Mouse (Mus musculus) liver, embryonic 16.5 days (tissue): ENCODE data around the gene Dpf3. TPM values are rescaled to one million over a fixed set of nuclear protein-coding genes. Genes with fewer than 3 reads are reported as not detected.

ENCODE experiments used
- ATAC-seq: fragments of 200-750 bp; cut with Nextera tagmentation; 2 replicates; pipeline ENCODE4 v1.8.0; 2017; ENCODE audit warnings: low read depth, mild to moderate bottlenecking, moderate number of reproducible peaks, moderate library complexity
- H3K27ac ChIP-seq: fragments of 300-500 bp; sonication (generic); 2 replicates; pipeline ENCODE4 v1.5.1; 2014; ENCODE audit warnings: mild to moderate bottlenecking, low read length
- H3K27me3 ChIP-seq: fragments of 300-500 bp; sonication (generic); 2 replicates; pipeline ENCODE4 v1.6.1; 2014; ENCODE audit warnings: low read depth, low read length, mixed read lengths; ENCODE audit not compliant: control insufficient read depth, insufficient read depth
- H3K36me3 ChIP-seq: fragments of 300-500 bp; sonication (generic); 2 replicates; pipeline ENCODE4 v1.6.1; 2014; ENCODE audit warnings: mild to moderate bottlenecking; ENCODE audit not compliant: control insufficient read depth, insufficient read depth
- H3K4me1 ChIP-seq: fragments of 300-500 bp; sonication (generic); 2 replicates; pipeline ENCODE4 v1.6.1; 2014; ENCODE audit warnings: low read depth, low read length, mixed read lengths; ENCODE audit not compliant: control insufficient read depth
- H3K4me2 ChIP-seq: fragments of 300-500 bp; sonication (generic); 2 replicates; pipeline ENCODE4 v1.6.1; 2014; ENCODE audit warnings: low read depth, low read length, mixed read lengths
- H3K4me3 ChIP-seq: fragments of 300-500 bp; sonication (generic); 2 replicates; pipeline ENCODE4 v1.5.1; 2014; ENCODE audit warnings: low read depth, mild to moderate bottlenecking, low read length
- H3K9ac ChIP-seq: fragments of 300-500 bp; sonication (generic); 2 replicates; pipeline ENCODE4 v1.6.1; 2014; ENCODE audit warnings: low read depth, low read length
- H3K9me3 ChIP-seq: fragments of 300-500 bp; sonication (generic); replicated peaks from 2 replicates; pipeline ENCODE4 v1.6.1; 2016; ENCODE audit warnings: low read length; ENCODE audit not compliant: control insufficient read depth
- WGBS: fragments of 180-500 bp; shearing (Covaris S2); extraction: QIAGEN DNeasy Blood & Tissue Kit; methylation state at CpG from one replicate; pipeline ENCODE4 v1.1.7; 2014; ENCODE audit not compliant: insufficient replicate concordance; 5-methylcytosine and 5-hydroxymethylcytosine counted together
- polyA plus RNA-seq: library from polyadenylated mRNA; unstranded; fragments of >200 nt; fragmentation: Nextera tagmentation; extraction: Ambion mirVana; gene quantifications from 2 replicates; pipeline ENCODE4 v1.2.1, GENCODE M21; 2015

Dpf3 gene
- polyA plus RNA-seq, 1 experiment from 2014 or later: 7.1 TPM

GRCm38 (mm10) chr12:83201674-83202073 is 285.8 kb downstream of the Dpf3 start:
- Histone ChIP-seq H3K27me3 (no peaks in the 10 kb centered on the region), H3K9me3 (no peaks in the 10 kb centered on the region), H3K4me1 (no peaks in the 10 kb centered on the region), H3K4me2 (no peak overlapping the region), H3K9ac (no peak overlapping the region), H3K27ac (no peak overlapping the region), H3K36me3 (no peaks in the 10 kb centered on the region), H3K4me3 (no peak overlapping the region)
- no peak for ATAC-seq
- WGBS: 28% methylated on average over 3 of the region's 3 CpGs

- H3K4me2 ChIP-seq: no peak overlapping the region
- H3K36me3 ChIP-seq: no peaks in the 10 kb centered on the region
- no peak for ATAC-seq
- no peak overlapping the region for H3K9ac ChIP-seq
- H3K4me3 ChIP-seq: no peak overlapping the region
- no peaks in the 10 kb centered on the region for H3K4me1 ChIP-seq
- no peaks in the 10 kb centered on the region for H3K27me3 ChIP-seq
- no peaks in the 10 kb centered on the region for H3K9me3 ChIP-seq
- 59% methylated on average over 6 of the region's 6 CpGs for WGBS
- H3K27ac ChIP-seq: no peak overlapping the region
Measured at GRCm38 (mm10) chr12:83180561-83180960, 307.0 kb downstream of the Dpf3 start.

- ATAC-seq: no peak
- H3K4me1 ChIP-seq: no peaks in the 10 kb centered on the region
- H3K36me3 ChIP-seq: no peaks in the 10 kb centered on the region
- no peak overlapping the region for H3K27ac ChIP-seq
- WGBS: 44% methylated on average over 1 of the region's 1 CpGs
- H3K4me3 ChIP-seq: no peak overlapping the region
- no peak overlapping the region for H3K4me2 ChIP-seq
- no peaks in the 10 kb centered on the region for H3K27me3 ChIP-seq
- H3K9me3 ChIP-seq: no peaks in the 10 kb centered on the region
- no peak overlapping the region for H3K9ac ChIP-seq
Measured at GRCm38 (mm10) chr12:83179860-83180259, 307.7 kb downstream of the Dpf3 start.

- no peak for ATAC-seq
- H3K9me3 ChIP-seq: no peaks in the 10 kb centered on the region
Measured at GRCm38 (mm10) chr12:83178770-83179169, 308.7 kb downstream of the Dpf3 start.

GRCm38 (mm10) chr12:83169495-83170209 is 317.9 kb downstream of the Dpf3 start:
- H3K4me3 ChIP-seq: no peak overlapping the region
- H3K4me2 ChIP-seq: no peak overlapping the region
- H3K9ac ChIP-seq: no peak overlapping the region
- no peaks in the 10 kb centered on the region for H3K9me3 ChIP-seq
- H3K27ac ChIP-seq: no peak overlapping the region
- no peaks in the 10 kb centered on the region for H3K27me3 ChIP-seq
- ATAC-seq: no peak
- 35% methylated on average over 12 of the region's 12 CpGs for whole genome bisulfite sequencing
- H3K4me1 ChIP-seq: peaks cover 2% of the 10 kb centered on the region
- no peaks in the 10 kb centered on the region for H3K36me3 ChIP-seq

More at GRCm38 (mm10) chr12:83178770-83179169, 308.7 kb downstream of the Dpf3 start:
- no peaks in the 10 kb centered on the region for H3K36me3 ChIP-seq
- no peak overlapping the region for H3K9ac ChIP-seq
- WGBS: 55% methylated on average over 2 of the region's 2 CpGs
- H3K4me2 ChIP-seq: no peak overlapping the region
- H3K4me3 ChIP-seq: no peak overlapping the region
- no peaks in the 10 kb centered on the region for H3K4me1 ChIP-seq
- no peaks in the 10 kb centered on the region for H3K27me3 ChIP-seq
- H3K27ac ChIP-seq: no peak overlapping the region

- Histone ChIP-seq H3K27me3 (no peaks in the 10 kb centered on the region), H3K9me3 (no peaks in the 10 kb centered on the region), H3K9ac (no peak overlapping the region), H3K36me3 (no peaks in the 10 kb centered on the region), H3K4me1 (peaks cover 2% of the 10 kb centered on the region), H3K27ac (no peak overlapping the region), H3K4me3 (no peak overlapping the region), H3K4me2 (no peak overlapping the region)
- no peak for ATAC-seq
- WGBS: 56% methylated on average over 6 of the region's 6 CpGs
Measured at GRCm38 (mm10) chr12:83168310-83168709, 319.2 kb downstream of the Dpf3 start.

GRCm38 (mm10) chr12:83165058-83165457 is 322.5 kb downstream of the Dpf3 start:
- H3K4me1 ChIP-seq: peaks cover 2% of the 10 kb centered on the region
- peak; percentile 71 for ATAC-seq
- H3K27ac ChIP-seq: no peak overlapping the region
- no peak overlapping the region for H3K9ac ChIP-seq
- no peaks in the 10 kb centered on the region for H3K9me3 ChIP-seq
- no peaks in the 10 kb centered on the region for H3K27me3 ChIP-seq
- no peak overlapping the region for H3K4me3 ChIP-seq
- 37% methylated on average over 1 of the region's 1 CpGs for WGBS
- H3K4me2 ChIP-seq: no peak overlapping the region
- no peaks in the 10 kb centered on the region for H3K36me3 ChIP-seq

Other genes starting within 250 kb of the Dpf3 start
- gene Dcaf4, start 32.8 kb upstream of the Dpf3 start, polyA plus RNA-seq: 15.5 and 18.3 TPM in 2 replicates
- 9.4 and 9.9 TPM in 2 replicates for gene Zfyve1, start 109.5 kb upstream of the Dpf3 start, polyA plus RNA-seq
- gene Rbm25, start 143.5 kb upstream of the Dpf3 start, polyA plus RNA-seq: 82.1 and 83.0 TPM in 2 replicates
- gene Psen1, start 200.4 kb upstream of the Dpf3 start, polyA plus RNA-seq: 19.2 and 22.5 TPM in 2 replicates